In the genomic region with DNA sequence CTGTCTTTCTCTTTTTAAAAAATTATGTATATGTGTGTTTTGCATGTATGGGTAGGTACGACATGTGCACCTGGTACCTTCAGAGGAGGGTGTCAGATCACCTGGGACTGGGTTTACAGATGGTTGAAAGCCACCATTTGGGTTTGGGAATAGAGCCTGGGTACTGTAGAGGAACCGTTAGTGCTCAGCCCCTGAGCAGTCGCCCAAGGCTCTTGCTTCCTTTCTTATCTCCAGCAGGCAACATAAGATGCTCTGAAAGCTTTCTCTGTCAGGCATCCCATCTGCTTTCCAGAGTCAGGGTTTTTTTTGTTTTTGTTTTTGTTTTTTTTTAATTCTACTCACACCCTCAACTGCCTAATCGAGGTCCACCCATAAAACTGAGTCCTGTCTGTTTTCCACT, we compare ENCODE assay signal across 29 mouse cellular contexts. TPM values are rescaled to one million over a fixed set of nuclear protein-coding genes. Genes with fewer than 3 reads are reported as not detected.
DNase-seq lines count a peak whose midpoint lies in the region; ATAC-seq and TF ChIP-seq lines count a peak whose summit lies in the region.
"Had no signal": no experiment of that assay in that cellular context is flagged by ENCODE, and none has a peak within 500 bp of the region (broad histone marks: within the 10 kb centered on the region; RNA-seq: fewer than 3 reads in every experiment).

No protein-coding gene starts in this region.

- no peak for TF ChIP-seq CTCF in G1E (IDR thresholded peaks at IDR 0.05; ENCODE audit: low read depth, low read length)
- no peak for TF ChIP-seq CTCF in liver, embryonic 14.5 days (IDR thresholded peaks at IDR 0.05; ENCODE audit: low read depth)
- TF ChIP-seq CTCF in liver, postnatal 0 days (IDR thresholded peaks at IDR 0.05; ENCODE audit: low read depth), result no peak
- TF ChIP-seq CTCF in layer of hippocampus, adult 2 months (conservative IDR thresholded peaks at IDR 0.05), result no peak

- H3K4me1 ChIP-seq in G1E (ENCODE audit: insufficient read depth, low read depth, low read length), result peaks cover 43% of the 10 kb centered on the region
- H3K4me1 ChIP-seq in liver, embryonic 14.5 days (replicated peaks; ENCODE audit: control insufficient read depth in 2 of 2, insufficient read depth in 2 of 2, low read length in 1 of 2), result peaks cover 19 to 28% of the 10 kb centered on the region in 2 experiments
- peaks cover 8% of the 10 kb centered on the region for H3K4me1 ChIP-seq in liver, postnatal 0 days (ENCODE audit: insufficient read depth)
- no peaks in the 10 kb centered on the region for H3K4me1 ChIP-seq in embryonic facial prominence, embryonic 10.5 days
- H3K4me1 ChIP-seq: embryonic facial prominence, embryonic 12.5 days; embryonic facial prominence, embryonic 15.5 days; forebrain, embryonic 12.5 days; hindbrain, embryonic 10.5 days; hindbrain, embryonic 13.5 days had no signal

- no peak overlapping the region for H3K4me3 ChIP-seq in G1E (ENCODE audit: low read depth, low read length)
- no peak overlapping the region for H3K4me3 ChIP-seq in liver, embryonic 14.5 days (ENCODE audit: insufficient read depth in 1 of 2, low read depth in 2 of 2, low read length in 2 of 2)
- H3K4me3 ChIP-seq in liver, postnatal 0 days (ENCODE audit: low read depth, low read length), result no peak overlapping the region
- no peak overlapping the region for H3K4me3 ChIP-seq in layer of hippocampus, adult 2 months
- H3K4me3 ChIP-seq in embryonic facial prominence, embryonic 10.5 days, result no peak overlapping the region
- H3K4me3 ChIP-seq: embryonic facial prominence, embryonic 12.5 days; embryonic facial prominence, embryonic 15.5 days; forebrain, embryonic 12.5 days; hindbrain, embryonic 10.5 days; hindbrain, embryonic 13.5 days had no signal

- H3K9me3 ChIP-seq in G1E (replicated peaks), result peaks cover 5% of the 10 kb centered on the region
- H3K9me3 ChIP-seq in liver, embryonic 14.5 days (ENCODE audit: control insufficient read depth, low read length), result no peaks in the 10 kb centered on the region
- no peaks in the 10 kb centered on the region for H3K9me3 ChIP-seq in liver, postnatal 0 days (ENCODE audit: low read length)
- H3K9me3 ChIP-seq in embryonic facial prominence, embryonic 10.5 days, result no peaks in the 10 kb centered on the region
- H3K9me3 ChIP-seq: embryonic facial prominence, embryonic 12.5 days; embryonic facial prominence, embryonic 15.5 days; forebrain, embryonic 12.5 days; hindbrain, embryonic 10.5 days; hindbrain, embryonic 13.5 days had no signal

- H3K4me2 ChIP-seq in liver, embryonic 14.5 days (ENCODE audit: low read depth), result no peak overlapping the region
- no peak overlapping the region for H3K4me2 ChIP-seq in liver, postnatal 0 days (ENCODE audit: low read depth, low read length)
- H3K4me2 ChIP-seq: embryonic facial prominence, embryonic 12.5 days; embryonic facial prominence, embryonic 15.5 days; forebrain, embryonic 12.5 days; heart, embryonic 11.5 days; hindbrain, embryonic 13.5 days had no signal

- TF ChIP-seq EP300 in liver, embryonic 14.5 days (IDR thresholded peaks at IDR 0.05; ENCODE audit: low read depth), result peak; percentile 50
- 0 out of 2 replicates have a peak, but pooled peaks have one; percentile 26 for TF ChIP-seq EP300 in liver, postnatal 0 days (IDR thresholded peaks at IDR 0.05; ENCODE audit: low read depth)

- H3K27ac ChIP-seq in liver, embryonic 14.5 days, result peak overlapping the region; percentile 47
- H3K27ac ChIP-seq in liver, postnatal 0 days (ENCODE audit: low read depth), result no peak overlapping the region
- H3K27ac ChIP-seq in layer of hippocampus, adult 2 months, result no peak overlapping the region
- no peak overlapping the region for H3K27ac ChIP-seq in embryonic facial prominence, embryonic 10.5 days (replicated peaks)
- H3K27ac ChIP-seq: embryonic facial prominence, embryonic 12.5 days; embryonic facial prominence, embryonic 15.5 days; forebrain, embryonic 12.5 days; hindbrain, embryonic 10.5 days; hindbrain, embryonic 13.5 days had no signal

- H3K9ac ChIP-seq in liver, embryonic 14.5 days (replicated peaks), result no peak overlapping the region
- no peak overlapping the region for H3K9ac ChIP-seq in liver, postnatal 0 days (replicated peaks)
- H3K9ac ChIP-seq: embryonic facial prominence, embryonic 12.5 days; embryonic facial prominence, embryonic 15.5 days; forebrain, embryonic 12.5 days; hindbrain, embryonic 13.5 days had no signal

- peak; percentile 49 for ATAC-seq in G1E (ENCODE audit: extremely low read depth, insufficient number of reproducible peaks, low FRiP score, poor library complexity, severe bottlenecking)
- ATAC-seq in erythroid progenitor cell, adult 5-6 weeks (replicated peaks; ENCODE audit: low FRiP score, poor library complexity, severe bottlenecking), result 0 out of 2 replicates have a peak, but pooled peaks have one; percentile 35
- peak; percentile 52 for ATAC-seq in liver, embryonic 14.5 days (ENCODE audit: insufficient read depth)
- ATAC-seq in liver, postnatal 0 days, result no peak
- ATAC-seq: activated CD4-positive, CD25-positive, alpha-beta regulatory T cell, adult 4 months; forebrain, embryonic 16.5 days; hindbrain, embryonic 16.5 days had no signal

- H3K36me3 ChIP-seq in G1E (replicated peaks), result no peaks in the 10 kb centered on the region
- no peaks in the 10 kb centered on the region for H3K36me3 ChIP-seq in liver, embryonic 14.5 days (replicated peaks; ENCODE audit: control insufficient read depth, insufficient read depth, low read depth)
- H3K36me3 ChIP-seq in liver, postnatal 0 days (replicated peaks; ENCODE audit: insufficient read depth, low read length), result no peaks in the 10 kb centered on the region
- H3K36me3 ChIP-seq in embryonic facial prominence, embryonic 10.5 days (replicated peaks), result no peaks in the 10 kb centered on the region
- H3K36me3 ChIP-seq: embryonic facial prominence, embryonic 12.5 days; embryonic facial prominence, embryonic 15.5 days; forebrain, embryonic 12.5 days; hindbrain, embryonic 10.5 days; hindbrain, embryonic 13.5 days had no signal

- 33% methylated on average over 4 of the region's 4 CpGs for WGBS in liver, embryonic 14.5 days (ENCODE audit: insufficient replicate concordance)
- 50% methylated on average over 4 of the region's 4 CpGs for WGBS in liver, postnatal 0 days (ENCODE audit: insufficient replicate concordance)
- 79% methylated on average over 4 of the region's 4 CpGs for WGBS in embryonic facial prominence, embryonic 10.5 days

- no peaks in the 10 kb centered on the region for H3K27me3 ChIP-seq in G1E (ENCODE audit: insufficient read depth, low read length)
- no peaks in the 10 kb centered on the region for H3K27me3 ChIP-seq in liver, embryonic 14.5 days (ENCODE audit: control insufficient read depth, insufficient read depth, low read length)
- H3K27me3 ChIP-seq in liver, postnatal 0 days (ENCODE audit: insufficient read depth, low read length), result no peaks in the 10 kb centered on the region
- H3K27me3 ChIP-seq in embryonic facial prominence, embryonic 10.5 days (replicated peaks; ENCODE audit: low read depth, poor library complexity, severe bottlenecking), result no peaks in the 10 kb centered on the region
- H3K27me3 ChIP-seq: CH12.LX; embryonic facial prominence, embryonic 15.5 days; forebrain, embryonic 12.5 days; hindbrain, embryonic 13.5 days had no signal

- no peak for DNase-seq in G1E (ENCODE audit: low spot score)
- no peak for DNase-seq in liver, embryonic 14.5 days (ENCODE audit: low read depth in 3 of 3, low spot score in 3 of 3)
- no peak for DNase-seq in liver, postnatal 0 days
- DNase-seq in layer of hippocampus, adult 2 months (ENCODE audit: low spot score in 2 of 2), result no peak
- no peak for DNase-seq in embryo, embryonic 9.5 days (ENCODE audit: extremely low spot score)
- no peak for DNase-seq in retina, embryonic 14.5 days (ENCODE audit: low spot score)
- no peak for DNase-seq in embryonic facial prominence, embryonic 10.5 days (ENCODE audit: low spot score)
- DNase-seq: adrenal gland, adult 8-10 months; adrenal gland, postnatal 25 days; B cell, adult 2 months; cerebellum, adult 11-12 months; cerebellum, adult 8-10 months; cerebellum, postnatal 10 days; cerebellum, postnatal 36 days; embryo, embryonic 11 days; gastrocnemius, postnatal 10 days; gastrocnemius, postnatal 36 days; heart, postnatal 36 days had no signal

RNA-seq across cellular contexts. Expression of gene Rabgef1, which starts 6.4 kb away (rescaled TPM):
- 44.0 and 48.2 TPM in 2 replicates for total RNA-seq in G1E (2014; fragmentation: Nextera tagmentation)
- total RNA-seq in G1E (2017), result 52.9 and 80.4 TPM in 2 replicates
- 18.5 and 23.4 TPM in 2 replicates for polyA plus RNA-seq in G1E (2012)
- total RNA-seq in erythroid progenitor cell, adult 5-6 weeks (2015; ENCODE audit: low replicate concordance), result 47.4 and 56.6 TPM in 2 replicates
- 91.1 and 102 TPM in 2 replicates for total RNA-seq in erythroid progenitor cell, adult 5-6 weeks (2017; ENCODE audit: low replicate concordance)
- polyA plus RNA-seq in liver, embryonic 14.5 days (2012; rRNA removed), result 9.9 and 13.7 TPM in 2 replicates
- 19.7 and 23.9 TPM in 2 replicates for polyA plus RNA-seq in liver, embryonic 14.5 days (2014; fragmentation: Nextera tagmentation; extraction: Ambion mirVana)
- 18.5 and 19.7 TPM in 2 replicates for polyA plus RNA-seq in liver, postnatal 0 days (2015; fragmentation: Nextera tagmentation; extraction: Ambion mirVana)
- total RNA-seq in layer of hippocampus, adult 2 months (2021), result 10 to 100 TPM; 48.8 to 51.1 TPM
- 26.2 and 27.2 TPM in 2 replicates for polyA plus RNA-seq in embryonic facial prominence, embryonic 10.5 days (2016; fragmentation: Nextera tagmentation; extraction: Ambion mirVana)

RNA-seq across cellular contexts. Expression of gene Kctd7, which starts 20.6 kb away (rescaled TPM):
- total RNA-seq in G1E (2014; fragmentation: Nextera tagmentation) (5.0 and 6.9 TPM in 2 replicates), G1E (2017) (10.2 and 10.3 TPM in 2 replicates)
- polyA plus RNA-seq in G1E (2012), result 7.8 and 10.3 TPM in 2 replicates
- 11.2 and 15.1 TPM in 2 replicates for total RNA-seq in erythroid progenitor cell, adult 5-6 weeks (2015; ENCODE audit: low replicate concordance)
- 17.1 and 19.2 TPM in 2 replicates for total RNA-seq in erythroid progenitor cell, adult 5-6 weeks (2017; ENCODE audit: low replicate concordance)
- 3.2 and 3.6 TPM in 2 replicates for polyA plus RNA-seq in liver, embryonic 14.5 days (2012; rRNA removed)
- 3.8 and 6.6 TPM in 2 replicates for polyA plus RNA-seq in liver, embryonic 14.5 days (2014; fragmentation: Nextera tagmentation; extraction: Ambion mirVana)
- polyA plus RNA-seq in liver, postnatal 0 days (2015; fragmentation: Nextera tagmentation; extraction: Ambion mirVana), result 3.6 and 3.9 TPM in 2 replicates
- 10 to 100 TPM; 10.3 to 12.8 TPM for total RNA-seq in layer of hippocampus, adult 2 months (2021)
- 4.7 and 5.1 TPM in 2 replicates for polyA plus RNA-seq in embryonic facial prominence, embryonic 10.5 days (2016; fragmentation: Nextera tagmentation; extraction: Ambion mirVana)

RNA-seq across cellular contexts. Expression of gene Tmem248, which starts 51.7 kb away (rescaled TPM):
- 62.4 and 63.5 TPM in 2 replicates for total RNA-seq in G1E (2014; fragmentation: Nextera tagmentation)
- 39.4 and 40.6 TPM in 2 replicates for total RNA-seq in G1E (2017)
- 27.3 and 34.6 TPM in 2 replicates for polyA plus RNA-seq in G1E (2012)
- total RNA-seq in erythroid progenitor cell, adult 5-6 weeks (2015; ENCODE audit: low replicate concordance), result 26.3 and 27.7 TPM in 2 replicates
- 25.5 and 32.0 TPM in 2 replicates for total RNA-seq in erythroid progenitor cell, adult 5-6 weeks (2017; ENCODE audit: low replicate concordance)
- polyA plus RNA-seq in liver, embryonic 14.5 days (2012; rRNA removed), result 12.5 and 14.1 TPM in 2 replicates
- polyA plus RNA-seq in liver, embryonic 14.5 days (2014; fragmentation: Nextera tagmentation; extraction: Ambion mirVana), result 25.4 and 26.6 TPM in 2 replicates
- 28.1 and 30.7 TPM in 2 replicates for polyA plus RNA-seq in liver, postnatal 0 days (2015; fragmentation: Nextera tagmentation; extraction: Ambion mirVana)
- total RNA-seq in layer of hippocampus, adult 2 months (2021), result 10 to 100 TPM; 39.7 to 41.4 TPM
- 37.7 and 39.1 TPM in 2 replicates for polyA plus RNA-seq in embryonic facial prominence, embryonic 10.5 days (2016; fragmentation: Nextera tagmentation; extraction: Ambion mirVana)
